Mouse (Mus musculus): ENCODE data around the gene Cpxm1. TPM values are rescaled to one million over a fixed set of nuclear protein-coding genes. Genes with fewer than 3 reads are reported as not detected.
"Not testable (repeated sequence)": the region's sequence is repeated elsewhere in the genome, so short reads cannot be mapped to it uniquely, and the experiment has no call there.

Cpxm1 gene
- total and polyA plus RNA-seq, 3 experiments, result 5.0 to 10.5 (median 7.7) TPM

DNA sequence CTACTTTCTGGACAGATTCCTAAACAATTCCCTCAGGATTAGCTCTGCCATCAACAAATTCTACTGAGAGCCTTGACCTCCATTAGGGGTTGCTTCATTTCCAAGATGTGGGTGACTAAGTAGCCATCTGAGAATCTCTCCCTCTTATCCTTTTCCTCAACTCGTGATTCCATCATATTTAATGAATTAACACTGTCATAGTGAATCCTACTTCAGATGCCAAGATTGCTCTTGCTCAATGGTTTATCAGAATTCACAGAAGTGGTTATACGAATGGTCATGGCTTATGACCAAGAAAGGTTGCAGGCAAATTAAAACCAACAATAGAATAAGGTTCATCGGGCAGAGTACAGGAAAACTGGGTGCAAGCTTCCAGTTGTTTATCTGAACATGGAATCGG, 4.5 kb upstream of the Cpxm1 start:
- no peak for DNase-seq

DNA sequence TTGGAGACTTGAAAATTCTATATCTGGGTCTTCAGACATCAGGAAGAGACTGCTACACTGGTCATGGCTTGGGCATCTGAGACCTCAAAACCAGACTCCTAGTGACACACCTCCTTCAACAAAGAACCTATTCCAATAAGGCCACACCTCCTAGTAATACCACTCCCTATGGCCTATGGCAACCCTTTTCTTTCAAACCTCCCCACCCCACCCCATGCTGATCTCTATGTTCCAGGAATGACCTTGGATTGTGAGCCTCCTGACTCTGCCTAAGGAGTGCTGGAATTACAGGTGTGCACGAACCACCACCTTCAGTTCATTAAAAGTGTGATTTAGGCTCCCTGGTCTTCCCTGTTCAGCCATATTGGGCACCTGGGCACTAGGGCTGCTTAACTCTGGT, 2.7 kb upstream of the Cpxm1 start:
- DNase-seq, result no peak

DNA sequence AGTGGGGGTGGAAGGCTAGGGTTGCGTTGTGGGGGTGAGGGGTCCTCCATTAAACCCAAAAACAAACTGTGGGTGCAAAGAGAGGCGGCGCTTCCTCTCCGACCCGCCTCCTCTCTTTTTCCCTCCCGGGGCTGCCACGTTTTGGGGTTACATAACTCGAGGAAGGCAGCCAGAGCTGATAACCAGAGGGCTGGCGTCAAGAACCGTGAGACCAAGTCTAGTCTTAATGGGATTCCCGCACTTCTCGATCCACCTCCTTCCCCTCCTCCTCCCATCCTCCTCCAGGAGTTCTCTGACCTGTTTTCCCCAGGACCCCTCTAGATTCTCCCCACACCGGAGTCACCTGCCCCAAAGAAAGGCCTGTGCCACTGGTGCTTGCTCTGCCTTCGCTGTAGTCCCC, 717 bp upstream of the Cpxm1 start:
- peak; percentile 33 for DNase-seq

DNA sequence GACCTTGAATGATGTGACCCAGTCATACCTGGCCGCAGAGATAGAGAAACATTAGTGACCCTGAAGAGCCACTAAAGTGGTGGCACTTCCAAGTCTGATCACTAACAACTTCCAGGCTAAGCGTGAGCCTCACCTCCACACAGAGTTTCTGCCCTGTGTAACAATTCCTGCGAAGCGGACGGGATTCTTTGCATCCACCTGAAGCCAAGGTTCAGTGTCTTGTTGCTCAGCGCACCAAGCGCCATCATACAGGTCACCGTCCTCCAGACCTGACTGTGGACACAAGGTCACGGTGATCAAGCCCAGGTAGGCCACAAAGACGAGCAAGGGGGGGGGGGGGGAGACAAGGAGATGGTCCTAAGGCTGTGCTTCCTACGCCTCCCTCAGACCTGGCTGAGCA, 1.7 kb downstream of the Cpxm1 start:
- DNase-seq, result no peak

DNA sequence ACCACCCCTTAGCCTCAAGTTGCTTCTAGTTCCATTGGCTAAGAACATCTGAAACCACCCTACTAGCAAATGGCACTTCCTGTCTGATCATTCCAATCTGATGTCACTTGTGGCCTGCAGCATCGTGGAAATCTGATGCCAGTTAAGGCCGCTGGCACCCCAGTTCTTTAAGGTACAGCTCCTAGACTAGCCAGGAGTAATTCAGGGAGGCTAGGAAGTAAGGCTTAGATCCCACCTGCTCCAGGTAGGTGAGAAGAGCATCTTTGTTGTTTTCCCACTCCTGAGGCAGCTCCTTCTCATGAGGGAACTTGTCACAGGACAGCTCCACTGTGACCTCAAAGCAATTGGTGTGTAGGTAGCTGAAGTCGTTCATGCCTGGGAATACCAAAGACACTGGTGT, 4.5 kb downstream of the Cpxm1 start:
- no peak for DNase-seq

DNA sequence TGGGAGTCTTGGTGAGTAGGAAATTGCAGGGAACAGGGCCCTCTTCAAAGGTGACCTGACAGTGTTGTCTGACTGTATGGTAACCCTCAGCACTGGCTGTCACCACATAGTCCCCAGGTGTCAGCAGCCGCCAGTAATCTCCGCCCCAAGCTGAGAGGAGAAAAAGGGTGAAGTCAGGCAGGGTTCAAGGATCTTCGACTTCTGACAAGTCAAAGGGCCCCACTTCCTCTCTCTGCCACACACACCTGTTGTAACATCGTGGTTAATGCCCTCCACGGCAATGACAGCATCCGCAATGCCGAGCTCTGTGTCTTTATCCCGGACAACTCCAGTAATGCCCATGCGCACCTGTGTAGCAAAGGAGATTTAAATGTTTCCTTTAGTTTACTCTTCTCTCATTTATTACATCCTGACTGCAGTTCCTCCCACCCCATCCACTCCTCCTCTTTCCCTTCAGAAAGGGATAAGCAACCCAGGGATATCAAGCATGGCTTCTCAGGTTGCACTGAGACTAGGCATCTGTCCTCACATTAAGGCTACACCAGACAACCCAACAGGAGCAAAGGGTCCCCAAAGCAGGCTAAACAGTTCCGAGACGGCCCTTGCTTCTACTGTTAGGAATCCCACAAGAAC, 6.3 kb downstream of the Cpxm1 start:
- no peak for DNase-seq

DNA sequence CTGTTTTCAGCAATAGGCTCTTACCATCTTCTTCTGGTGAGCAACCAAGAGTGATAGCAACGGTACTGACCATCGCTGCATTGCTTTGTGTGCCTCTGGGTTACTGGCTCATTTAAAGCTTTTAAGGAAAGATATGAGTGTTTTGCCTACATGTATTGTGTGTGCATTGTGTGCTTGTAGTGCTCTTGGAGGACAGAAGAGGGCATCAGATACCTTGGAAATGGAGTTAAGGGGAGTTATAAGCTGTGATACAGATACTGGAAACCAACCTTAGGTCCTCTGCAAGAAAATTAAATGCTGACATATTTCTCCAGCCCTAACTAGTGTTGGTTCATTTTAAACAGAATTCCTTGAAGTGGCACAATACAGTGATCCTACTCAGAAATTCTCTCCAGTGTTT, 8.6 kb downstream of the Cpxm1 start:
- DNase-seq, result no peak

DNA sequence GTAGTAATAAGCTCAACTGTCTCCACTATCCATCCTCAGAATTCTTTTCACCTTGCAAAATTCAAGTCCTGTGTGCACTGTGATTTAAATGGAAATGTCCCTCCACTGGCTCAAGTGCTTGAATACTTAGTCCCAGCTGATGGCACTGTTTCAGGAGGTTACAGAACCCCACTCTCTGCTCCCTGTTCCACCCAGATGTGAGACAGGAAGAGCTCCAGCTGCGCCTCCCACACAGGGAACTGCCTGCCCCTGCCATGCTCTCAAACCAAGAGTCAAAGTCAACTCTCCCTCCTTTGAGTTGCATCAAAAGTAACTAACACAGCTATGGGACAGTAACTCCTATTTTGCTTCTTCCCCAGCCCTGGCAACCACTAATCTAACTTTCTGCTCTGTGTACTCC, 11.2 kb downstream of the Cpxm1 start:
- no peak for DNase-seq

DNA sequence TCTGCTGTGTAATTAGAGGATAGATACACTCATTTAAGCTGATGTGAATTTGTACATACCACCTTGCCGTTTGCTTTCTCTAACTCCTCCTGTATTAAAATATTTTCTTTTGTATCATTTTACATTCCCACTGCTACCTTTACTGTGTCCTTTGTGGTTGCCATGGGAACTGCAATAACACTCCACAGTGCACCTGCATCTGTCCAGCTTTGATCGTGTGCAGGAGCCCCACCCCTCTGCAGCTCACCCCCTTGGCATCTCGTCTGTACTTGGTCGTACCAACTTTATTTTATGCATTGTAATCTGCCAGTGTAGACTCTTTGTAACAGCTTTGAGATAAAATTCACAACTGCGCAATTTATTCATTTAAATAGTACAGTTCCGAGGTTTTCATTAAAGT, 13.5 kb downstream of the Cpxm1 start:
- no peak for DNase-seq

DNA sequence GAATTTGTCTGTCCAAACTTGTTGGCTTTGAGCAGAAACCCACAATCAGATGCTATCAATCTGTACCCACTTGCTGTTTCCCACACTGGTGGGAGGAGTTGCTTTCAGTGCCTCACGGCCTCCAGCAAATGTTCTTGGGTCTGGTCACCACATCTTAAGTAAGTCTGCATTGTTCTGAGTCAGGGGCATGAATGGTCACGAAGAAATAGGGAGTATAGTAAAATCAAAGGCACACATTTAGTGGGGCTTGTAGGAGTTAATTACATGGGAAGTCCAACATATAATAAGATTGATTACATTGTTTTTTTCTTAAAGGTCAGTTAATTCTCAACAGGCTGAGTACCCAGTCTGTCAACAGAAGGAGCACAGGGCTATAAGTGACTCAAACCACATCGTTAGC, 14.2 kb downstream of the Cpxm1 start:
- DNase-seq, result no peak

DNA sequence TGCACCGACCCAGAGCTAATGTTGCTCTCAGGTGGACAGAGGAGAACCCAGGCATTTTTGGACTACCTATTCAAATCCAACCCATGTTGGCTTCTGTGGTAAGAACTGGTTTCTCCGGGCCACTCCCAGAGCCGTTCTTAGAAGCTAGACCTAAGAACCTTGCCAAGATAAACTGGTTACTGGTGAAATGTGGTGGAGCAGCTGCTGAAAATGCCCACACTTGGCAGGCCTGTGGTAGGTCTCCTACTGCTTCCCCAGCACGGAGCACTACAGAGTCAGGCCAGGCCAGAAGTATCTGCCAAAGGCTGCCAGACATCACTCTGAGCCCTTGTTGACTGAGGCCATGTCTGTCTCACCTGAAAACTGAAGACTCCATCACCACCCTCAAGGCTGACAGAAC, 22.4 kb downstream of the Cpxm1 start:
- no peak for DNase-seq

DNA sequence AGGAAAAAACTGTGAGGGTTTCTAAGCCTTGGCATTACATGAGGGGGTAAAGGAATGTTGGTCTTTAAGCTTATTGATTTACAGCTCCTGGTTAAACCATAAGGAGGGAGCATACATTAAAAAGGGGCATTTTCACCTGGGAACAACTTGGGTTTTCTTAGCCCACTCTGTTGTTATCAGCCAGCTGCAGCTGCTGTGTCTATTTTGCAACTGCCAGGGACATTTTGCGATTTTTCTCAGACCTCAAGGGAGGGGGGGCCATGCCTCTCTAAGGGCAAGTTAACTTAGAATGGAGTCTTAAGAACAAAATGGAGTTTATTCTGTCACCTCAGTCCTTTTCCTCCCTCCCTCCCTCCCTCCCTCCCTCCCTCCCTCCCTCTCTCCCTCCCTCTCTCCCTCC, 24.3 kb downstream of the Cpxm1 start:
- not testable (repeated sequence) for DNase-seq

DNA sequence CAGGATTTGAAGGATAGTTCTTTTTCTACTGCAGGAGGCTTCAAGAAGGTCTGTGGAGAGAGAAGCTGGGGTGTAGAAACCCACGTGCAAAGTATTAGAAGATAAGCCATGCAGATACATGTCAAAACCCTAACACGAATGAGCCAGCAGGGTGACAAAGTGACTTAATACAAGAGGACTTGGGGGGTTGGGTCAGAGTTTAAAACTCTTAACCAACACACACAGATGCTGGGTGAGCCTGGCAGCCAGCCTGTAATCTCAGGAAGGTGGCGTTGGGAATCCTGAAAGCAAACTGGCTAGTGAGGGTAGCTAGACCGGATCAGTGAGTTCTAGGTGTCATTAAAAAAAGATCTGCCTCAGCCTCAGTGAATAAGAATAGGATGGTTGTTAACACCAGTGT, 30.0 kb downstream of the Cpxm1 start:
- no peak for DNase-seq

DNA sequence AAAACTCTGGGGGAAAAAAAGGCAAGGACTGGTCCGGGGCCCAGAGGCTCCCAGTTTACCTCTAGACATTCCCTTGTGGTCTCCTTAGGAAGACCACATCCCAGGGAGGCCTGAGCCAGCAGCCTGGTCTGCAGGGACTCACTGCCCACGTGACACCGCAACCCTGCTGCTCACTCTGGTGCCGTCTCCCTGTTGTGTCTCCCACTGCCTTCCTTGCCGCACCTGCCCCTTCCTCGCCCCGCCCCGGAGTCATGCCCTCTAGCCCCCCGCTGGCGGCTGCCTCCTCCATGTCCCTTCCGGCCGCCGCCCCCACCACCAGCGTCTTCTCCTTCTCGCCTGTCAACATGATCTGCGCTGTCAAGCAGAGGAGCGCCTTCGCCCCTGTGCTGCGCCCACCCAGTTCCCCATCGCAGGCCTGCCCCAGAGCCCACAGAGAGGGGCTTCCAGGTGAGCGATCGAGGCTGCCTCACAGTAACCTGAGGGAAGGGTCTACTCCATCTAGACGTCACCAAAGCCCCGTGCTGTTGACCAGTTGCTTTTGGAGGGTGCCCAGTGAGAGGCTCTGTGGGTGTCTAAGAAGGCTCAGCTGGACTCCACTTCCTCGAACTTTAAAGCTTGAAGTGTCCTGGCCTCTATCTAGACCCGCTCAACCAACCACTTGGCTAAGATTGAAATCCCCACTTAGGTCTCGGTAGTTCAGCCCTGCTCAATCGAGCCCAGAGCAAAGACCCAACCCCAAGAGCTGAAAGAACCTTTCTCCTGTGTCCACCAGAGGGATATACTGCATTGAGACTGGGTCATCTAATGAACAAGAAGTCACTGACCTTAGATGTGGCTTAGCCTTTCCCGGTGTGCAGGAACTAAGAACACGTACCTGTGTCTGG, 31.9 kb downstream of the Cpxm1 start:
- DNase-seq, result no peak

DNA sequence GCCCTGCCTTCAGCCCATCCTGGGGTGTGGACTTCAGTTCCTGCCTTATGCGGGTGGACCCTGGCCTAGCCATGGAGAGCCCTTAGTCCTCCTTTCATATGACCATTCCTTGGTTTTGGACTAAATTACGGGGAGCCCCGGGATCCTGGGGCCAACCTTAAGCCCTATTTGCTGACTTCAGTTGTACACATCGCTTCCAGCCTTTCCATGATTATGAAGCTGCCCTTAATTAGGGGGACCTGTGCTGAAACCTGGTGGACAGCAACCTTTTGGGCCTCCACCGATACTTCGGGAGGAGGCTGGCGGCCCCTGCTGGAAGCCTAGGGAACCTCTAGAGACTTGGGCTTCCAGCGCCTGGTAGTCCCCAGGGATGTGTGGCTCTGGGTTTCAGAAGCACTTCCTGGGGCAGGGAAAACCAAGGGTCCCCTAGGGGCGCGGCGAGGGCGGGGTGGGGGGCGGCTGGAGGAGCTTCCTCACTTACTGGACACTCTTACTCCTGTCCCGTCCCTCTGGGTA, 34.8 kb downstream of the Cpxm1 start:
- peak; percentile 67 for DNase-seq

DNA sequence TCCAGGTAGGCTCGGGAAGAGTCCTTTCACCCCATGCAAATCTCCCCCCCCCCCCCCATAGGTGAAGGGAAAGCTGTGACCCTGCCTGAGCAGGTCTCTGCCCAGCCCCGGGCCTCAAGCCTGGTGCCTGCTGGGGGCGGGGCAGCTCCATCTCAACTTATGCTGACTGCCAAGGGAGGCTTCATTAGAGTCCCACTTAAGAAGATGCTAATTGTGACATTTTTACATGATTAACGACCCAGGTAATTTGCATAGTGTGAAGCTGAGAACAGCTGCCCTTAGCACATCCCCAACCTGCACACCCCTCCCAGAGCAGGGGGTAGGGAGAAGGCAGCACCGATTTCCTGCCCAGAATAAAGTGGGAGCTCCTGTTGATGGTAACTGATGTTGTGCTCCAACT, 38.5 kb downstream of the Cpxm1 start:
- DNase-seq, result no peak

DNA sequence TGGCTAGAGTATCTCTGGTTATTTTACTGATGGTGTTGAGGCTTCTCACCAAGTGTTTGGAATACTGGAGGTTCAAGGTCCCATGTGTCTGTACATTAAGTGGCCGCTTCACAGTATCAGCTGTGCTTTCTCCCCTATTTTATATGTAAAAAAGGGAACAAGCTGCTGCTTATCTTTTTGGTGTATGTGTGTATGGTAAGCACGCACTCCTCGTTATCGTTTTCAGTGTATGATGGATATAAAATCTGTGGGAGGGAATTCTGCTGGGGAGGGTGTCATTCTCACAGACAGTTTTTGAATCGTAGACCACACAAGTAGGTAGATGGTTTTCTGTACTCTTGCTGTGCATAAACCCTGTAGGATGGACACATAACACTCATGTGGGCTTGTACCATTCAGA, 39.8 kb downstream of the Cpxm1 start:
- DNase-seq, result no peak

DNA sequence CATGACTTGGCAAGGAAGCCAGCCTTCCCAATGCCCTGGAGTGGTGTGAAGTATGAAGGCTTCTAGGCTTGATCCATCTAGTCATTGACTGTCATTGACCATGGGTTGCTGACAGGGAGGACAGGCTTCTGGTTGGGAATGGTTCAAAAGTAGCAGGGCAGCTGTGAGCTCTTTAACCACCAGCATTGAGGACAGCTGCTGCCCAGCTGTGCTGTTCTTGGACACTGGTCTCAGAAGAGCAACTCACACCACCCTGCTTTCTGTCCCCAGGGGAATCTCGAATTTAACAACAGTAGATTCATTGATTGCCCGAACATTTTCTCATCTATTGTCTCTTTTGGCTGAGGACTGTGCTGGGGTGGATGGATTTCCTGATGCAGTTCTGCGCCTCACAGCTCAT, 43.5 kb downstream of the Cpxm1 start:
- DNase-seq, result no peak

DNA sequence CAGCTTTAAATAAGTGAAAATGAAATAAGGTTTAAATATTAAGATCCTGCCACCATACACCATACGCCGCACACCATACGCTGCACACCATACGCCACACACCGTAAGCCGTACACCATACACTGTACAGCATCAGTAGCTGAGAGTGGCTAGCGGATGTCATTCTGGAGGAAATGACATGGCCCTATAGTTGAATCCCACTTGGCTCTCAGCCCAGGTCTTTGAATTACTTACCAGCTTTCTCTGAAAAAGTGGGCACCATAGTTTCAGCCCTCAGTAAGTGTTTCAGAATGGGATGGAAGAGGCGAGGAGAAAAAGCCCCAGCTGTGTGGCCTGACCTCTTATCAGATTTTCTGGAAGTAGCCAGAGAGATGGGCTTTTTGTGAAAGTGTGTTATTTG, 44.0 kb downstream of the Cpxm1 start:
- no peak for DNase-seq

DNA sequence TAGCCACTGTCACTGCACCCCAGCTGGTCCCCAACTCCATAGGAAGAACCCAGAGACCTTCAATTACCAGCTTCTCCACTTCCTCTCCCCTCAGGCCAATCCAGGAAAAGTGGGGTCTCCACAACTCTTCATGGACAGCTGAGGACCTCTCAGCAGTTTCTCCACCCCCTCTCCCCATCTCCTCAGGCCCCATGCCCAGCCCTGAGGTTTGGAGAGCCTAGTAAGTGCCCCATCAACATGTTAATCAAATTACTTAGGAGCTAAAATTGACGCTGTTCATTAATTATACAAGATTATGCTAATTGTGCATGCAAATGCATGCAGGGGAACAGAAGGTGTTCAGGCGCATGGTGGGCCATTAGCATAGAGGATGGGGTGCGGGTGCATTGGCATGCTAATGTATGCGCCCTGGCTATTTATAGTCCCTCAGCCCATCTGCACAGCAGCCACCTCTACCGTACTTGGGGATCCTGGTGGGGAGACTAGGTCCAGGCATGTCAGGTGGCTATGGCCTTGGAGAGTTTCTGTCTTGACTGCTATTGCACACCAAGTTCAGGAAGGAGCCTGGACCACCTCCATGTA, 45.5 kb downstream of the Cpxm1 start:
- DNase-seq, result no peak

DNA sequence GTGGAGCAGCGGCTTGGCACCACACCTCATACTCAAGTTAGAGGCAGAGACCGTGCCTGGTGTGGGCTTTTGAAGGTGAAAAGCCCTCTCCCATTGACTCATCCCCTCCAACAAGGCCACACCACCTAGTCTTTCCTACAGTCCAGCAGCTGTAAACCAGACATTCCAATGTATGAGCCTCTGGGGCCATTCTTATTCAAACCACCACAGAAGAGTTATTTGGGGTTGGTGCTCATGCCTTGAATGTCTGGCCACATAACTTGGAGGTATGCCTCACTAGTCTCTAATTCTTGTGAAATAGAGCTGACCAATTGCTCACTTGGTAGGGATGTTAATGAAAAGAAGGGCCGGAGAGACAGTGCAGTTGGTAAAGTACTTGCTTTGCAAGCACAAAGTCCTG, 47.0 kb downstream of the Cpxm1 start:
- DNase-seq, result no peak

DNA sequence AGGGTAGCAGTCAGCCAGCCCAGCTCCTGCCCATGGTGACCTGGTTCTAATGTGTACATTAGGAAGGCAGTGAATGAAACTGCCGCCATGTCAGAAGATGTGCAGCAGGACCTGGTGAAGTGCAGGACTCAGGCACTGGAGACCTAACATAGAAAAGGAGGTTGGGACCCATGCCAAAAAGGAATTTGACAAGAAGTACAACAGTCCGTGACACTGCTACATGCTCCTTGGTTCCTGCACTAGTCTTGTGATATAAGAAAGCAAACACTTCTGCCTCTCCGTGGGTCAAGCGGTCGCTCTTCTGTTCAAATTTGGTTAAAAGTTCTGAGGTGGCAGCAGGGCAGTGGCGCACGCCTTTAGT, 56.2 kb downstream of the Cpxm1 start:
- no peak for DNase-seq

Measured in adrenal gland, adult 2 months (tissue).